ENCODE assay signal across 9 mouse cellular contexts in genomic region chr8:13530941-13531340, GRCm38 (mm10). TPM values are rescaled to one million over a fixed set of nuclear protein-coding genes. Genes with fewer than 3 reads are reported as not detected.
DNase-seq lines count a peak whose midpoint lies in the region; ATAC-seq and TF ChIP-seq lines count a peak whose summit lies in the region.
"Had no signal": no experiment of that assay in that cellular context is flagged by ENCODE, and none has a peak within 500 bp of the region (broad histone marks: within the 10 kb centered on the region; RNA-seq: fewer than 3 reads in every experiment).

No protein-coding gene starts in this region.

- H3K9me3 ChIP-seq in hindbrain, embryonic 12.5 days (replicated peaks) = no peaks in the 10 kb centered on the region; the same call in 1 of the 2 replicates
- no peaks in the 10 kb centered on the region; the same call in 1 of the 2 replicates for H3K9me3 ChIP-seq in hindbrain, embryonic 11.5 days (ENCODE audit: control insufficient read depth, low read length)
- H3K9me3 ChIP-seq in heart, embryonic 11.5 days (replicated peaks; ENCODE audit: control insufficient read depth, low read length) = peaks cover 6% of the 10 kb centered on the region; the same call in 1 of the 2 replicates
- H3K9me3 ChIP-seq in kidney, postnatal 0 days (replicated peaks; ENCODE audit: low read length) = no peaks in the 10 kb centered on the region

- no peak for TF ChIP-seq POLR2A in lung, adult 2 months (IDR thresholded peaks at IDR 0.05; ENCODE audit: borderline replicate concordance, extremely low read depth, low read depth, low read length)

- peak; percentile 48; the same call in 1 of the 2 replicates for ATAC-seq in hindbrain, embryonic 12.5 days (ENCODE audit: low FRiP score)
- ATAC-seq in hindbrain, embryonic 11.5 days (ENCODE audit: low FRiP score) = no peak
- ATAC-seq in heart, embryonic 11.5 days (replicated peaks; ENCODE audit: insufficient number of reproducible peaks, low FRiP score, low TSS enrichment) = peak; percentile 82
- peak; percentile 81 for ATAC-seq in kidney, postnatal 0 days (replicated peaks; ENCODE audit: low FRiP score, low read depth)

- H3K4me3 ChIP-seq in hindbrain, embryonic 12.5 days = no peak overlapping the region
- no peak overlapping the region for H3K4me3 ChIP-seq in hindbrain, embryonic 11.5 days (ENCODE audit: low read depth, low read length)
- H3K4me3 ChIP-seq in heart, embryonic 11.5 days (ENCODE audit: low read depth, low read length) = no peak overlapping the region
- no peak overlapping the region for H3K4me3 ChIP-seq in kidney, postnatal 0 days (replicated peaks; ENCODE audit: low read depth, low read length)
- H3K4me3 ChIP-seq in lung, adult 2 months (replicated peaks; ENCODE audit: extremely low read depth, low read depth, low read length) = no peak overlapping the region

- no peaks in the 10 kb centered on the region for H3K27me3 ChIP-seq in hindbrain, embryonic 12.5 days
- no peaks in the 10 kb centered on the region for H3K27me3 ChIP-seq in hindbrain, embryonic 11.5 days (ENCODE audit: control insufficient read depth, insufficient read depth, low read length)
- no peaks in the 10 kb centered on the region for H3K27me3 ChIP-seq in heart, embryonic 11.5 days (ENCODE audit: control insufficient read depth, insufficient read depth, low read length)
- no peaks in the 10 kb centered on the region for H3K27me3 ChIP-seq in kidney, postnatal 0 days (ENCODE audit: insufficient read depth, low read length)

- DNase-seq in hindbrain, embryonic 11.5 days (ENCODE audit: low spot score) = no peak
- peak; percentile 96 to 98 for DNase-seq in cerebellum, postnatal 14 days
- DNase-seq in kidney, postnatal 0 days (ENCODE audit: low spot score) = peak; percentile 93
- peak; percentile 76 for DNase-seq in lung, adult 2 months
- peak; percentile 36 for DNase-seq in right cerebral cortex, adult 18-20 months
- DNase-seq in thymus, postnatal 36 days = no peak

- 45% methylated on average over 5 of the region's 5 CpGs for WGBS in hindbrain, embryonic 12.5 days
- WGBS in hindbrain, embryonic 11.5 days = 66% methylated on average over 5 of the region's 5 CpGs
- 33% methylated on average over 5 of the region's 5 CpGs for WGBS in heart, embryonic 11.5 days (ENCODE audit: insufficient replicate concordance)
- WGBS in kidney, postnatal 0 days = 13% methylated on average over 5 of the region's 5 CpGs
- WGBS in lung, adult 2 months = 6% methylated on average over 5 of the region's 5 CpGs

- TF ChIP-seq CTCF in kidney, postnatal 0 days (IDR thresholded peaks at IDR 0.05; ENCODE audit: low read depth) = no peak
- TF ChIP-seq CTCF in lung, adult 2 months (IDR thresholded peaks at IDR 0.05; ENCODE audit: insufficient read depth, low read length) = no peak

- no peaks in the 10 kb centered on the region for H3K36me3 ChIP-seq in hindbrain, embryonic 12.5 days
- no peaks in the 10 kb centered on the region for H3K36me3 ChIP-seq in hindbrain, embryonic 11.5 days (ENCODE audit: control insufficient read depth, insufficient read depth, low read length)
- H3K36me3 ChIP-seq in heart, embryonic 11.5 days (ENCODE audit: control insufficient read depth, insufficient read depth, low read length) = no peaks in the 10 kb centered on the region
- no peaks in the 10 kb centered on the region for H3K36me3 ChIP-seq in kidney, postnatal 0 days (ENCODE audit: insufficient read depth, low read length)

- no peak overlapping the region for H3K4me2 ChIP-seq in hindbrain, embryonic 12.5 days (replicated peaks)
- no peak overlapping the region for H3K4me2 ChIP-seq in hindbrain, embryonic 11.5 days (replicated peaks; ENCODE audit: low read depth, low read length)
- no peak overlapping the region; the same call in 1 of the 2 replicates for H3K4me2 ChIP-seq in heart, embryonic 11.5 days
- H3K4me2 ChIP-seq in kidney, postnatal 0 days (ENCODE audit: low read length) = no peak overlapping the region

- peaks cover 16% of the 10 kb centered on the region for H3K4me1 ChIP-seq in hindbrain, embryonic 12.5 days
- H3K4me1 ChIP-seq in hindbrain, embryonic 11.5 days (replicated peaks; ENCODE audit: control insufficient read depth, insufficient read depth, low read length) = no peaks in the 10 kb centered on the region
- H3K4me1 ChIP-seq in heart, embryonic 11.5 days (ENCODE audit: control insufficient read depth, insufficient read depth, low read length) = peaks cover 28% of the 10 kb centered on the region
- H3K4me1 ChIP-seq in kidney, postnatal 0 days (replicated peaks; ENCODE audit: insufficient read depth, low read length) = peaks cover 29% of the 10 kb centered on the region
- H3K4me1 ChIP-seq in lung, adult 2 months (ENCODE audit: control insufficient read depth, insufficient read depth, low read length) = peaks cover 30% of the 10 kb centered on the region

- H3K9ac ChIP-seq in hindbrain, embryonic 12.5 days = no peak overlapping the region
- no peak overlapping the region for H3K9ac ChIP-seq in hindbrain, embryonic 11.5 days (ENCODE audit: low read depth, low read length)
- H3K9ac ChIP-seq in heart, embryonic 11.5 days (ENCODE audit: low read depth, low read length) = no peak overlapping the region
- H3K9ac ChIP-seq in kidney, postnatal 0 days (ENCODE audit: low read depth, low read length) = no peak overlapping the region

- no peak overlapping the region for H3K27ac ChIP-seq in hindbrain, embryonic 12.5 days
- no peak overlapping the region for H3K27ac ChIP-seq in hindbrain, embryonic 11.5 days (ENCODE audit: low read depth, low read length)
- peak overlapping the region; percentile 54 for H3K27ac ChIP-seq in heart, embryonic 11.5 days (ENCODE audit: low read depth, low read length)
- H3K27ac ChIP-seq in kidney, postnatal 0 days = peak overlapping the region; percentile 70; the same call in 1 of the 2 replicates

RNA-seq across cellular contexts. Expression of gene 1700029H14Rik, which starts 31.3 kb away (rescaled TPM):
- not detected in 2 replicates for polyA plus RNA-seq in hindbrain, embryonic 12.5 days (2016; fragmentation: Nextera tagmentation; extraction: Ambion mirVana)
- not detected in 2 replicates for polyA plus RNA-seq in hindbrain, embryonic 11.5 days (2014; fragmentation: Nextera tagmentation; extraction: Ambion mirVana)
- polyA plus RNA-seq in heart, embryonic 11.5 days (2014; fragmentation: Nextera tagmentation; extraction: Ambion mirVana) = not detected in 2 replicates
- polyA plus RNA-seq in kidney, postnatal 0 days (2015; fragmentation: Nextera tagmentation; extraction: Ambion mirVana) = not detected in 2 replicates
- polyA plus RNA-seq in lung, adult 2 months (2012; rRNA removed) = 0.11 and 0.69 TPM in 2 replicates
- polyA plus RNA-seq: limb, embryonic 11.5 days had no signal

RNA-seq across cellular contexts. Expression of gene Gas6, which starts 36.7 kb away (rescaled TPM):
- 20.8 and 22.7 TPM in 2 replicates for polyA plus RNA-seq in hindbrain, embryonic 12.5 days (2016; fragmentation: Nextera tagmentation; extraction: Ambion mirVana)
- polyA plus RNA-seq in hindbrain, embryonic 11.5 days (2014; fragmentation: Nextera tagmentation; extraction: Ambion mirVana) = 5.9 and 9.8 TPM in 2 replicates
- 12.4 and 17.7 TPM in 2 replicates for polyA plus RNA-seq in heart, embryonic 11.5 days (2014; fragmentation: Nextera tagmentation; extraction: Ambion mirVana)
- polyA plus RNA-seq in kidney, postnatal 0 days (2015; fragmentation: Nextera tagmentation; extraction: Ambion mirVana) = 153 and 166 TPM in 2 replicates
- polyA plus RNA-seq in lung, adult 2 months (2012; rRNA removed) = 245 and 264 TPM in 2 replicates

Comparison
In these comparisons a context has a peak if more than half of its experiments do, and no peak if none do; other contexts are left out.
1. H3K27ac ChIP-seq: peak in heart, embryonic 11.5 days (single experiment) and kidney, postnatal 0 days (single experiment); none in hindbrain, embryonic 12.5 days (single experiment) and hindbrain, embryonic 11.5 days (single experiment).
2. DNase-seq: peak in cerebellum, postnatal 14 days (2 of 2), kidney, postnatal 0 days (single experiment), lung, adult 2 months (single experiment) and right cerebral cortex, adult 18-20 months (single experiment); none in hindbrain, embryonic 11.5 days (single experiment) and thymus, postnatal 36 days (0 of 2).